Mouse (Mus musculus) spleen, postnatal 14 days (tissue): ENCODE measurements around the gene Rps23.
"Not testable (repeated sequence)": the region's sequence is repeated elsewhere in the genome, so short reads cannot be mapped to it uniquely, and the experiment has no call there.

Experiments
- DNase-seq, 2 experiments: peaks; one replicate each; pipeline ENCODE4 v3.0.0; 2021 to 2022; ENCODE audit warnings: low spot score in 2 of 2

The Rps23 gene

DNA sequence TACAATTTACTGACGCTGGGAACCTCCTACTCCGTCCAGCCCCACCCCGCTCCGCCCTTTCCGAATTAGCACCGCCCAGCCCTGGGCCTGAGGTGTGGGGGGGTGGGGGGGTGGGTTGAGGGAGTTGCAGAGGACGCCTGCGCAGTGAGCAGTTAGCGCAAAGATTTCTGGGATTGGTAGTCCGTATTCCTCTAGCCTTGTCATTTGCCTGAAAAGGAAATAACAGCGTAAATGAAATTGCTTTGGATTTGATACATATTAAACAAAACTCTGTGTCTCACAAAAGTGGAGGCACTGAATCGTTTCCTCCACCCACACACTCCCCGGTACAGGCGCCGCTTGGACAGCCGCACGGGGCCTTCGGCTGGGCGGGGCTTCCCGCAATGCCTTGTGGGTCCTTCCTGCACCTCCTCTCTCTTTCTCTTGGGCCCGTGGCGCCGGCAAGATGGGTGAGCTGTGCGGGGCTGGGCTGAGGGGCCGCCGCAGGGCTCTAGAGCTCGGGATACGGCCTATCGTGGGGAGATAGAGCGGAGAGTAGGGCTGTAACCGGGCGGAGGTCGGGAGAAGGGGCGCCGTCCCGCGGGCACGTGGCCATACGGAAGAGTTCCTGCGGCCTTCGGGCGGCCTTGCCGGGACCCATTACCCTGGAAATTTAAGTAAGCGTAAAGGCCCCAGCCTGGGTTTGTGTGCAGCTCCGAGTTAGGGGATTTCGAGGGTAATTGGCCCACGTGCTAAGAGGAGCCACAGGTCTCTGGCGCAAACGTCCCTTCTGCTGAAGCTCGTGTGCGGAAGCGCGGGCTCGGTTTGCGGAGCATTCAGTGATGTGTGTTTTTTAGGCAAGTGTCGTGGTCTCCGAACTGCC is at the start of gene Rps23:
Rps23 (plus strand) TSS at position 208 of the 862 bp plus-strand sequence.
- peak; percentile 83 to 87 for DNase-seq

DNA sequence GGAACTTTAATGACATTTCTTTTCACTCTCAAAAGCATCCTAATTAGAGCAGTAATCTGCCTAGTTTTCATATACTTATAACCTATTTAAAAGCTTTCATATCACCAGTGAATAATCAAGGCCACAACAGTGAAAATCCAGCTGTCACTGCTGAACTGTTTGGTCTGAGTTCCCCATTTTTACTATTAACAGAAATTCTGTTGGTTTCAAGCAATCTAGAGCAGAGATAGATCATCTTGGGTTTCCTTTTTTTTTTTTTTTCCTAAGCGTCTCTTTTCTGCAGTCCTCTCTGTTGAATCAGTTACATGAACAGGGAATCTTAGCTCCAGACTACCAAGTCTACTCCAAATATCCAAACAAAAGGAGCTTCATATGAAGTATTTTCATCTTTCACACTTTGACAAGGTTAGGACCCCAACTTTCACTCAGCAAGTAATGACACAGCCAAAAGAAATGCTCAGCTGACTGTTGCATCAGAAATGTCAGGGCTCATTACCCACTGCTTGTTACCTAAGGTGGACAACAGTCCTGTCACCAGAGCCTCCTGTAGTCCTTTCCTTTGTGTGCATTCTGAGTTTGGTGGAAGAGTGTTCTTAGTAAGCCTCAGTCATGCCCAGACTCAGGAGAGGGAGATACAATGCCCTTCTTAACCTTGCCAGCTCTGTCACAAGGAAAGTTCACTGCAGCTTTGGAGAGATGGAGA is 40.9 kb upstream of the Rps23 start:
- DNase-seq: no peak

DNA sequence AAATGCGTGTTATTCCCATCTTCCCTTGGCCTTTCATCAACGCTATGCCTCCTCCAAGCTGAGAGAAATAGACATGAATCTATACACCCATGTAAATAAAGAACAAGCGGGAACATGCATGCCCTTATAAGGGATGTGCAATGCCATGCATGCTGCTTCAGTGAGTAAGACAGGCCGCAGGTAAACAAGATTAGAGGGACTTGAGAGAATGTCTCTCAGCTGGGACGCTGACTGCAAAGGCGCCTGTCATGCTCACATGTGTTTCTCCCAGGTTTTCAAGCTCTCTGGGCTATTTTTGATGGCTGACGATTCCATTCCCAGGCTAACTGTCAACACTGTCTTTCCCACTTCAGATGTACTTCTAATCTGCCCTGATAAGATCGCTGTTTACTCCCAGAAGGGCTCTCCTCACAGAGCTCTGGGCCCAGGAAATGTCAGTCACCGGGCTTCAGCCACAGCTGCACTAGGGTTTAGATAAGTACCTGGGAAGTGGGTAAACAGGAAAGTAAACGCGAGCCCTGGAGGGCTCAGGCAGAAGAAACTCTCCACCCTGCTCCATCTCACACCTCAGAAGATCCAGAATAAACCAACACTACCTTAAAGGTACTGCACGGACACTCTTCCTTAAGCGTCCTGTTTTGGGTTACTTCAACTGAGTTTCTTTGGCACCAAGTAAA is 36.8 kb upstream of the Rps23 start:
- no peak for DNase-seq

DNA sequence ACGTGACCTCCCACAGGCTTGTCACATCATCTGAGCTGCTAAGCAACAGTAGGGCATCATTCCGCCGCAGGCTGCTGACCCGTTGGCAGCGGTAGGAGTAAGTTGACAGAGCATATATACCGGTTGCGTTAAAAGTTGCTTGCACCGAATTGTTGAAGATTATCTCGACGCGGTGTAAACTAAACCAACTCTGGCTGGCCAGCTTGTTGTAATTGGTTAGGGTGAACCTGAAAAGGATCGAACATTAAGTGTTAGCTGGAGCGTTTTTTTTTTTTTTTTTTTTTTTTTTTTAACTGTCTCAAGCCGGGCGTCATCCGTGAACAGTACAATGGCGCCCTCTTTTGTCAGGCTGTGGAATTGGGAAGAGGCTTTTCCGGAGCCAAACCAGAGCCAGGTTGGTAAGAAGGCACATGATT is 36.2 kb upstream of the Rps23 start:
- DNase-seq: peak; percentile 21 to 43

DNA sequence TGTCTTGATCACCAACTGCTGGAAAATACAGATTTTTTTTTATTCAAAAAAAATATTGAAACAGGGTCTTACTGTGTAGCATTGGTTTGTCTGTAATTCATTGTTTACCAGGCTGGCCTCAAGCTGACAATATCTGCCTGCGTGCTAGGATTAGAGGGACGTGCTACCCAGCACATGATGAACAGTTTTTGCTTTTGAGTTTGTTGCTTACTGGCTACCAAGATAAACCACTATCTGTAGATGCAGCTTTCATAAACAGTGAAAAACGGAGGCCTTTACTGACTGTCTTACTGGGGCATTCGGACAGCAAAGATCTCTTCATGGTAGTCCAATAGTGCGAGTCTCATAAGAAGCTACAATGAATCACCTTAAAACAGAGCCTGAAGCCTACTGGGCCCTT is 32.6 kb upstream of the Rps23 start:
- DNase-seq: no peak

DNA sequence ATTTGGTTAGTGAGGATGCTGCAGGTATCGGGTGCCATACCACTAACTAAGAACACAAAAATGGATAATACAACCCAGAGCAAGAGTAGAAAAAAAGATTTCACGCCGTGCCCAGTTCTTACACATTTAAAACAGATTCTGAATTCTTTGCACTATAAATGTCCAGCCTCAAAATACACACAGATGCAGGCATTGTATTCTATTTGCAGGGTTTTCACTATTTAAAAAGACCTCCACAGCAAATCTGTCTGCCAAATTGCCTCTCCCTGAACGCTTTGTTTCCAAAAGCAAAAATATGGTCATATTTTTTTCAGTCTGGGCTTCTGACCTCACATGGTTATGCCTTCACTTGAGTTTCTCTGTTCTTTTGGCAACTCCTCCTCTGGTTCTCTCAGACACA is 27.9 kb upstream of the Rps23 start:
- no peak for DNase-seq

DNA sequence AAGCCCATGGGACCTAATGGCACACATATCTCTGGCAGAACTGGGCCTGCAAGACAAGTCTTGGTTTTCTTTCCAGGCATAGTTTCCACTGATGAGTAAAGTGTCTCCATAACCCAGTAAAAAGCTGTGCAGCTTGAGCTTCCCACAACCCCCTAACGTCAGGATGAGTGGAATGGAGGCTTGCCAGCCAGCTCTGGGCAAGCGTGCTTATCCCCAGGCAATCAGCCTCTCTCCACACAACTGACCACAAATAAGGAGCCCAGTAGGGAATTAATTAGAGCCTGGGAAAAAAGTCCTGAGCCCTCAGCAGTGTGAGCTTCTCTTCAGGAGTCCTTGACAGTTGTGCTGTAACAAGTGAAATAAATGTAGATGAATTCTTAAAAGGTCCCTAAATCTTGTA is 26.7 kb upstream of the Rps23 start:
- DNase-seq: no peak

DNA sequence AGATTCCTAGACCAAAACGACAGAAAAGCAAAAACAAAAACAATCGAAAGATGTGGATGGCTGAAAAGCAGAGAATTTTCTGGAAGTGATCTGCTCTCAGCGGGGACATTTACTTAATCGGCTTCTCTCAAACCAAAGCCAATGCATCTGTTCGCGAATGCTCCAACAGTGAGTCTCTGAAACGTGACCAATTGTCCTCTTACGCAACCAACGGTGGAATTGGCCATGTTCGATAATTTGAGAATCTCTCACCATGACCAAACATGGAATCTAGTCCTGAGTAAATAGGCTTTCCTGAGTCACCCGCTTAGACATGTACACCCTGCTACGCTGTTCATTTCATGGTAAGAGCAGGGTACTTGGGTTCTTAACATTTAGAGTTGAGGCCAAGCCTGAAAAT is 25.9 kb upstream of the Rps23 start:
- DNase-seq: no peak

DNA sequence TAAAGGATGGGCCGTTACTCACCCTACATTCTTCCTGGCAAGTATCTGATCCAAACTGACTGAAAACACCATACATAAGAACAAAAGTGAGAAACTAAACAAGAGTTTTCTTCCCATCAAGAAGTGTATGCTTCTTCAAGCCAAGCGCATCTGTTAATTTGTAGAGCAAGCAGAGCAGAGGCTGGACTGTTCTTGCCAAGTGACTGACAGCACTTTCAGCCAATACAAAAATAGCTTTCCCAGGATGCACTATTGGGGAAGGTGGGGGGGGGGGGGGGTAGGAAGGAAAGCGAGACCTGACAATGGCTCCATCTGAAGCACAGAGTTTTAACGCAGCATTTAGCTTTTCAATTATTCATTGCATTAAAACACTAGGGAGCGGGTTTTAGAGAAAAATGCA is 17.6 kb upstream of the Rps23 start, which contains the start of gene Atp6ap1l:
Atp6ap1l (minus strand) TSS at position 180 of the 400 bp plus-strand sequence.
- DNase-seq: no peak

DNA sequence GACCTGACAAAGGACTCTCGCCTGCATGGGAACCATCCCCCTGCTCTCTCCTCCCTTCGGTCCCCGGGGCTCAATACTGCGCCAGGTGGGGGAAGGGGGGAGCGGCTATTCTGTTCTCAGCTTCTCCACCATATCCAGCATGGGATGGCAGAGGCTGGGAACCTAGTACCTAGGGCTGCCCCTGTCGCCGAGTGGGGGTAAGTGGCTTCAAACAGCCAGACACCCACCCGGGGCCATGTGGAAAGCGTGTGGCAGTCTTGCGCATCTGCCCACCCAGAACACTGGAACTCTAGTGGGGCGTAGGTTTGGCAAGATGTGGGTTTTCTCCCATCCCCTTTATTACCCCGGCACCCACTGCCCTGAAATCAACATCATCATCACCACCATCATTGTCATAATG is 15.4 kb upstream of the Rps23 start:
- no peak for DNase-seq

DNA sequence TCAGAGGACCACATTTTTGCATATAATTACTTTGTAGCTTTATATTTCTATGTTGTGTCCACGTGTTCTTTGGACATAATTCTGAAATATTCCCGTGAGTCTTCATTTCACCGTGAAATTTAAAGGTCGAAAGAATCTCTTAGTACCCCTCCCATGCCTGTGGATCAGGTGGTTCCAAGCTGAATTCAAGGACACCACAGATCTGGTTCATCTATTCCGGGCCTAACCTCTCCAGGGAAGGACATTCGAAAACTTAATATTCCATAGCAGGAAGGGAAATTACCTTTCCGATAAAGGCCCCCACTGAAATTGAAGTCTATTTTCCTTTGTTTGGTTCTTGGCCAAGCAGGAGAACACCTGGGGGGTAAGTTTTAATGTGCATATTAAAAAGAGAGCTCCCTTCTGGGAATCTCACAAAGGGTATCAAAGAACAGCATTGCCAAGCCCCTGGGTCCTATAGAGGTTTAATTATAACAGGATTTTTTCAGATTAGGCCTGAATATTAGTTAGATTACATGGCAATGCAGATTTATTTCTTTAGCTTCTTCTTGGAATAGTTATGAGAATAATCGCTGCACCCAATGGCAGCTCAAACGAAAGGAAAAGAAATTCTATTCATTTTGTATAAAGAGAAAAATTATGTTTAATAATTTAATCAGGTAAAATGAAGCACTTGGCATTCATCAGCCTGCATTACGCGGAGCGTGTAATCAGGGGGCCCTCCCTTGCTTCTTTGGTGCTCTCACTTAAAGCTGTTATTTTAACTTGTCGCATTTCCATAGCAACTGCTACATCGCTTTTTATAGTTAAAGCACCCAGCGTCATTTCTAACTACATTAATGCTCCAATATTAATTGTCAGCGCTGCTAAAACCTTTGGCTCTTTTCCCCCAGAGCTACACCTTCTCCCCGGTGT is 9.7 kb upstream of the Rps23 start:
- no peak for DNase-seq

DNA sequence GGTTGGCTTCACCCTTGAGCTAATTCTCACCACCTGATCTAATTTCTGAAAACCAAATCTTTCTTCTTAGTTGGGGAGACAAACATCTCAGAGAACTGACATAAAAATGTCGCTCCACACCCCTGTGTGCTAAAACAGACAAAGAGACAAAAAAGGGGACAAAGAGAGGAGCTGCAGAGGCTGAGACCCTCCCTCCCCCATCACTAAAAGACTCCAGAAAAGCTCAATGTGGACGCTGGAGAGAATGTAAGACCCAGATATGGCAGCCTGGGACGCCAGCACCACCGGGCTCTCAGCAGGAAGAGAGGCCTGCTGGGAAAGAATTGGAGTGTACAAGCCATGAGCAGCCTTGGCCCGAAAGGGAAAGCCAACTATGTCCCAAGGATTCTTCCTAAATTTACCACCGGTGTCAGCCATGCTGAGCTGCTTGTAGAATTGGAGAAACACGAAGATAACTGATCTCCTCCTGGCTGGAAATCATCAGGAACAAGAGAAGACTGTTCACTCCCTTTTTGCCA is 9.0 kb upstream of the Rps23 start:
- DNase-seq: no peak

DNA sequence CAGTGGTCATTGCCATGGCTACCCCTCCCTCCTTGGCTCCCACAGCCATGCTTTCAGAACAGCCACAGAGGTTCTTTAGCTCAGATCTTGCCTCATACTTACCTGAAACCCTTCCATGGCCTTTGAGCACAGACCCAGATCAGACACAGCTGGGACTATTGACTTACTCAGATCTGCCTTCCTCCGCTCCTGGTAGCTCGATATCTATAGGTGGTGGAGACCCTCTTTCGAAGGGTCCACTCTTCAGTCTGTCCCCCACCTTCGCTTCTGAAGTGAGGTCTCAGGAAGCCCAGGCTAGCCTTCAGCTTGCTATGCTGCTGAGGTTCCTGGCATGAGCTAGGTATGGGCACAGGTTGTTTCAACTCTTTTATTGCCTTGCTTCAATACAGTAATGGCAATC is 8.0 kb upstream of the Rps23 start:
- no peak for DNase-seq

DNA sequence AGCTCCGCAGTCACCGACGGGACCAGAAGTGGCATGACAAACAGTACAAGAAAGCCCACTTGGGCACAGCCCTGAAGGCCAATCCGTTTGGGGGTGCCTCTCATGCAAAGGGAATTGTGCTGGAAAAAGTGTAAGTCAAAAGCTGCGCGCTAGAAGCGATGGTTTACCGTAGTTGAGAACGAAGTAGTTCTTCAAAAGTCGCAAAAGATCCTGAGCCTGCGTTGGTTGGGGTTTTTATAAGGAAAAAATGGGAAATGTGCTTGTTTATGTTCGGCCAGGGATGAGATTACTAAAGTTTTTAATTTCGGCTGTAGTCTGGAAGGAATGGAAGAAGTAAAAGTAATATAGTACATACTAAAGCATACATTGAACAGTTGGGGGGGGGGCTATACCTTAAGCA is 859 bp downstream of the Rps23 start:
- DNase-seq: not testable (repeated sequence)

DNA sequence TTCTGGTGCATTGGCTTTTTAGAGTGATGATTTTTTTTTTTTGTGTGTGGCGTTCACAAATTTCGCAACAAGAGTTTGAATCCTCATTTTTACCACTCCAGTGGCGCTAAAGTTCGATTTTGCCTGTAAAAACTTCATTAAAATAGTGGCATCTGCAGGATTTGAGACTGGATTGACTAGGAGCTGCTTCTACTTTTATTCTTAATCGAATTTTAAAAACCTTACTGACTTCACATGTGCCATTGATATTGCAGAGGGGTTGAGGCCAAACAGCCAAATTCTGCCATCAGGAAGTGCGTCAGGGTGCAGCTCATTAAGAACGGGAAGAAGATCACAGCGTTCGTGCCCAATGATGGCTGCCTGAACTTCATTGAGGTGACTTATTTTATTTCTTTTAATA is 1.3 kb downstream of the Rps23 start:
- no peak for DNase-seq

DNA sequence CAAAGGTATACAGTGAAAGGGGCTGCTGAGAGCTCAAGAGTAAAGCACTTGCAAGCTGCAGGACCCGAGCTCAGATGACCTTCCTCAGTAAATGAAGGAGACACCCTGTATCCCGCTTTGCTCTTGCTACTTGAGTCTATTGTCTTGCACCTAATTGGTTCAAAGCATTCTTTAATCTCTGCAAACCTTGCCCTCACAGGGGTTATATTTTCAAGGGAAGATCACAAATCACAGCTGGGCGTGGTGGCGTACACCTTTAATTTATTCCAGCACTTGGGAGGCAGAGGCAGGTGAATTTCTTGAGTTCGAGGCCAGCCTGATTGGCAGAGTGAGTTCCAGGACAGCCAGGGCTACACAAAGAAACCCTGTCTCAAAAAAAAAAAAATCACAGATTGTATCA is 2.4 kb downstream of the Rps23 start:
- DNase-seq: no peak

DNA sequence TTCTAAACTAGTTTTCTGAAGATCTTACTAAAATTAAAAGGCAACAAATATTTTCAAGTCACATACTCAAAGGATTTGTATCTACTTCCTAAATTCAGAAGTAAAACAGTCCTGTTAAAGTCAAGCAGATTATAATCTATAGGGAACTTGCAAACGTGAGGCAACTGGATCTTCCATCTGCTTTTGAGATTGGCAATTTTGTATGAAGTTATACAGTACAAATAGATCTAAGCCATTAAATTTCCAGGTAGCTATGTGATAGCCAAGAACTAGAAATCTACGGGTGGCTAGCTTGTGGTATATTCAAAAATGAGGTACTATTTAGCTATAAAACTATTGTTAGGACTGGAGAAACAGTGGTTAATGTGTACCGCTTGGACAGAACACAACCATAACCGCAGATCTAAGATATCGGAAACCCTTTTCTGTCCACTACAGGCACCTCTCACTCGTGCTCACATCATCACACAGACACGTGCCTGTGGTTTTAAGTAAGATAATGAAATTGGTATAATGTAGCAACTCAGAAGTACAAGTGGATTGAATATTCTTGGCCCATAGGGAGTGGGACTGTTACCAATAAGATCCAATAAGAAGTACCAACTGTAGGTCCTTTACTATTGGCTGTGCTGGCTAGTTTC is 3.5 kb downstream of the Rps23 start:
- no peak for DNase-seq

DNA sequence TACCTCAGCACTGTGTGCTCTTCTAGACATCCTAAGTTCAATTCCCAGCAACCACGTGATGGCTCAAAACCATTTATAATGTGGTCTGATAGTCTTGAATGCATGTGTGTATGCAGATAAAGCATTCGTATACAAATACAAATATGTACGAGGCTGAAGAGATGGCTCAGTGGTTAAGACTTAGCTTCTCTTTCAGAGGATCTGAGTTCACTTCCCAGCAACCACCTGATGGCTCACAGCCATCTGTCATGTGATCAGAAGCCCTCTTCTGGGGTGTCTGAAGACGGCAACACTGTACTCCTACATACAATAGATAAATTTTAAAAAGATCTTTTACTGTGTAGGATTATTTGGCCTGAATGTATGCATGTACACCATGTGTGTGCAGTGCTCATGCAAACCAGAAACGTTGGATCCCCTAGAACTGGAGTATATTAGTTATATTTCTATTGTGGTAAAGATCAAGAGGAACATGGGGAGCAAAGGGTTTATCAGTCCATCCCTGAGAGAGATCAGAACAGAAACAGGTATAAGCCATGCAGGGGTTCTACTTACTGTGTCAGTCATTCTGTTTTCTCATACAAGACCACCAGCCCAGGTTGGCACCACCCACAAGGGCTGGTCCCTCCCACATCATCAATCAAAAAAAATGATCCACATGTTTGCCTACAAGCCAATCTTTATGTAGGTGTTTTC is 4.3 kb downstream of the Rps23 start:
- no peak for DNase-seq

DNA sequence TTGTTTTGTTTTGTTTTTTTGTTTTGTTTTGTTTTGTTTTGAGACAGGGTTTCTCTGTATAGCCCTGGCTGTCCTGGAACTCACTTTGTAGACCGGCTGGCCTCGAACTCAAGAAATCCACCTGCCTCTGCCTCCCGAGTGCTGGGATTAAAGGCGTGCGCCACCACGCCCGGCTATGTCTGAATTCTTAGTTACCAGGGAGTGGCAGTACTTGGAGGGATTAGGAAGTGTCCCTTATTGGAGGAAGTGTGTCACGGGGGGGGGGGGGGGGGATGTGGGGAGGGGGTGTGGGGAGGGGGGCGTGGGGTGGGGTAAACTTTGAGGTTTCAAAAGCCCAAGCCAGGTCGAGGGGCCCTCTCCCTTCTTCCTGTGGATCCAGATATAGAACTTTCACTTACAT is 5.5 kb downstream of the Rps23 start:
- not testable (repeated sequence) for DNase-seq

DNA sequence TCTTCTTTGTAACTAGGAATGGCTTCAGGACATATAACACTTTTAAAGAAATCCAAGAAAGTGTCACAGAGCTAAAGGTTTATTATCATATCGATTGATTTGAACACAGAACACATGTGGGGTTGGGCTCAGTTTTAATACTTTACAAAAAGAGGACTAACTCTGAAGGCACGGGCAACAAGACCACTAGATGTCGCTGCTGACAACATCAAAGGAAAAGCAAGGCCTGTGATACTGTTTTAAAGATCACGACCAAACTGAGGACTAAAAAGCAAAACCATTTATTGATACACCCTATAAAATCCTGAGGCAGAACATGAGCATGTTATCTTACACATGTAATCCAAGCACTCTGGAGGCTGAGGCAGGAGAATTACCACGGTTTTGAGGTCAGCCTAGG is 7.1 kb downstream of the Rps23 start:
- DNase-seq: peak; percentile 18 to 58
